Mouse (Mus musculus): ENCODE measurements around the gene Slc25a19.

DNA sequence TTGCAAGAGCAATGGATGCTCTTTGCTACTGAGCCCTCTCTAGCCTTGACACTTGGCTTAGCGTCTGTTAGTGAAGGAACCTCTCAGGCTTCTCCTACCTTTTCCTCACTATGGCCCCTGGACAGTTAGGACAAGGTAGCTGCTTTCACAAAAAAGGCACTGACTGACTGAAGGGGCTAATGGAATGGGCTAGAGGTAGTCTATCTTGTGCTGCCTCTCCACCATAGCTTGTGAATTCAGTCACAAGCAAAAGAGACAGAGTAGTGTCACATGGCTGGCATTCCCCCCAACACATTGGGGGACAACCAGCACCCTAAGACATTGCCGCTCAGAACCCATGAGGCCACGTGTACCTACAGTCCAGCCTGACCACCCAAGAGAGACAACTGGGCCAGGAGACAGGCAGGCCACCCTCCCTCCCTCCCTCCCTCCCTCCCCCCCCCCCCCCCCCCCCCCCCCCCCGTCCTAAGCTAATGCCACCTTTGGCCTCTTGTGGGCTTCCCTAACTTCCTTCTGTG lies 12.3 kb upstream of the Slc25a19 start:
- no peak for TF ChIP-seq CTCF (IDR thresholded peaks at IDR 0.05; ENCODE audit: borderline replicate concordance, control insufficient read depth, extremely low read depth, insufficient read depth, low read length, poor library complexity)
- TF ChIP-seq POLR2A (IDR thresholded peaks at IDR 0.05; ENCODE audit: control insufficient read depth, extremely low read depth, insufficient read depth, low read length, poor library complexity) = no peak
